Mouse (Mus musculus): ENCODE results near the gene Ptprd.

DNA sequence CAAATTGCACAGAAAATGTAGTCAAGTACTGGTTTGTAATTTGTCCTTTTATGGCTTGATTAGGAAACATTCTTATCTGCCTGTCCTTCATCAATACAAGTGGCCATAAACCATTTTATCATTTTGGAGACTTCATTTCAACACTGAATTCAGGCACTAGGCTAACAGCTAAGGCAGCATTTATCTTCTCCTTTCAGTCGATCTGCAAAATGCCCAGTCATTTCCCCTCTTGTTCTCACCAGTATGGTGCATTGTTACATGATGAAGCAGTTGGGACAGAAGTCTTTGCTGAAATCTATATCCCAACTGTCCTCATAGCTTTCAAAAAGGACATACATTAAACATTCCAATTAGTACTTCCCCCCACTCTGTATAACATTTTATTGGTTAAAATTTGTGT lies 1100.9 kb downstream of the Ptprd start:
- TF ChIP-seq CTCF (IDR thresholded peaks at IDR 0.05; ENCODE audit: low read depth) (no peak), EP300 (IDR thresholded peaks at IDR 0.05; ENCODE audit: low read depth) (no peak)
